Mouse (Mus musculus): Measurements from ENCODE around the gene Spin2d.
"Not testable (repeated sequence)": the region's sequence is repeated elsewhere in the genome, so short reads cannot be mapped to it uniquely, and the experiment has no call there.

Spin2d gene

DNA sequence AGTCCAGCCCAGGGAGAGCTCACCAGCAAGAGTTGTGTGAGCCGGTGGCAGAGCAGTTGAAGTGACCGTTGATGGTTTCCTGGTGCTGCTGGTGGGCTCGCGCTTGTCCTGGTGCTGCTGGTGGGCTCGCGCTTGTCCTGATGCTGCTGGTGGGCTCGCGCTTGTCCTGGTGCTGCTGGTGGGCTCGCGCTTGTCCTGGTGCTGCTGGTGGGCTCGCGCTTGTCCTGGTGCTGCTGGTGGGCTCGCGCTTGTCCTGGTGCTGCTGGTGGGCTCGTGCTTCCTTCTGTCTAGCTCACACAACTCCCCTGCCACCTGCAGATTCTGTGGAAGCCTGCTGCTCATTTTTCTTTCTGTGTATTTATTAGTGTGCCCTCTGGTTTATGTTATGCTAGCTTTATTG lies at the start of gene Spin2d:
Spin2d (minus strand) TSS at position 101 of the 400 bp plus-strand sequence.
- not testable (repeated sequence) for DNase-seq (ENCODE audit: extremely low read depth, low read depth)

DNA sequence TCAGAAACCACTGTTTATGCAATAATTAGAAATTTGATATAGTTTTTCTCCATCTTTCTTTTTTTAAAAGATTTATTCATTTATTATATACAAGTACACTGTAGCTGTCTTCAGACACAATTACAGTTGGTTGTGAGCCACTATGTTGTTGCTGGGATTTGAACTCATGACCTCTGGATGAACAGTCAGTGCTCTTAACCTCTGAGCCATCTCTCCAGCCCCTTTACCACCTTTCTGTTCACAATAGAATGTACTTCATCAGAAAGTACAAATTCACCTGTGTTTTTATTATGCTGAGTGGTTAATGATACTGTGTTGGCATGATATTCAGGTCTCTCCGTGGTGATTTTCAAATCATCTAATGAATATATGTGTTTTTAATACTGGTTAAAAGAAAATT lies 48.6 kb upstream of the Spin2d start:
- no peak for DNase-seq (ENCODE audit: extremely low read depth, low read depth)

DNA sequence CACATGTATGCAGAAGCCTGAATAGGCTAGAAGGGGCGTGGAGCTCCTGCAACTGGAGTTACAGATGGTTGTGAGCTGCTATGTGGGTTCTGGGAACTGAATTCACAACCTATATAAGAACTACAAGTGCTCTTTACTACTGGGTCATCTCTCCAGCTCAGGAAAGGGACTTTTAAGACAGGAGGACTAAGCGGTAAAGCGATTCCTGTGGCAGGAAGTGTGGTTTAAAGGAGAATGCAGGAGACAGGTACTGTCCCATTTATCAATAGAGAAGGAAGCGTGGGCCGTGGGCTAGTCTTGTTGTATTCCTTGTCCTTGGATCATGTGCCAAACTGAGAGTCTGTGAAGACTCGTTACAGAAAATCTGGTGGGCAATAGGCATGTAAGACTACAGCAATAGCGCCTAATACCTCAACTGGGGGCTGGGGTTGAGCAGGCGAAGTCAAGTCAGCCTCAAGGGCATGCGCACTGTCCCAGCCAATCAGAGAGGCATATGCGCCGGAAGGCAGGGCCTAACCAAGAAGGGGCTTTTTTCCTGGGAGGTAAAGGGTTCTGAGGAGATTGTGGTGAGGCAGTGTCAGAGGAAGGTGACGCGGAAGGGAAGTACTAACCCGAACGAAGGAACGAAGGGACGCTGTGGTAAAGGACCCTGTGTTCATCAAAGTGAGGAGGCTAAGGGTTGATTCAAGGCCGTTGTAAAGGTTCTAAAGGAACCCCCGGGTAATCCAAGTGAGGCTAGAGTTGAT lies 37.2 kb upstream of the Spin2d start, which contains the start of gene Xlr4b:
Xlr4b (plus strand) TSS at position 515 of the 746 bp plus-strand sequence.
- not testable (repeated sequence) for DNase-seq (ENCODE audit: extremely low read depth, low read depth)

DNA sequence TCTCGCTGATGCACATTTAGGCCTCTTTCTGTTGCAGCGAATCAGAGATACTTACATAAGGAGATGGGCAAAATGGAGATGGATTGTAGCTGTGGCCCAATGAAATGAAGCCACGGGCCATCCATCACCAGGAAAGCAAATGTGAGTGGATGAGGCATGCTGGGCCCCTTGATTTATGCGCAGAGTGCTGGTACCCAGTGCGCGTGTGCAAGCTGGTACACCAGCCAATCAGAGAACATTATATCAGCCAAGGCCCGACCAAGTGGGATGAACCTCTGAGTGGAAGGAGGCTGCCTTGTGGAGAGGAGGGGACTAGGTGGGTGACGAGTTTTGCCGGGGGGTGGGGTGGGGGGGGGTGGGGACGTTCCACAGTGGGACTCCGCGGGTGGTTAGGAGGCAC lies 15.1 kb upstream of the Spin2d start, which contains the start of gene Xlr3b:
Xlr3b (plus strand) TSS at position 274 of the 400 bp plus-strand sequence.
- peak; percentile 89 for DNase-seq (ENCODE audit: extremely low read depth, low read depth)

DNA sequence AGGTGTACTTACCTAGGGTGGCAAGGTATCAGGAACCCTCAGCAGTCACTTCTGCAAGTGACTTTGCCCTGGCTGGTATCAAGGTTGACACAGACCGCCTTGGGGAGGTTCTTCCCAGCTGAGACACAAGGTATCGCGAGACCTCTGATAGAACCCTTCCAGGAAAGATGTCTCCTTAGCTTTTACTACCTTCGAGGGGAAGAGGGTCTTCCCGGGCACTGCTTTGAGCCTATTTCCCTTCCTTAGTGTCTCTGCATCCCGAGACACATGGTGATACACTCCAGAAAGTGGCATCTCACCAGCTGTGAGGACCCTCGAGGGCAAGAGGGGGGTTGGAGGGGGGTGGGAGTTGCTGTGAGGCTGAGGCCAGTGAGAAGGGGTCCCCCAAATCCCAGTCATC lies 27.4 kb downstream of the Spin2d start, which contains the start of gene DXBay18:
DXBay18 (minus strand) TSS at position 101 of the 400 bp plus-strand sequence.
- not testable (repeated sequence) for DNase-seq (ENCODE audit: extremely low read depth, low read depth)

DNA sequence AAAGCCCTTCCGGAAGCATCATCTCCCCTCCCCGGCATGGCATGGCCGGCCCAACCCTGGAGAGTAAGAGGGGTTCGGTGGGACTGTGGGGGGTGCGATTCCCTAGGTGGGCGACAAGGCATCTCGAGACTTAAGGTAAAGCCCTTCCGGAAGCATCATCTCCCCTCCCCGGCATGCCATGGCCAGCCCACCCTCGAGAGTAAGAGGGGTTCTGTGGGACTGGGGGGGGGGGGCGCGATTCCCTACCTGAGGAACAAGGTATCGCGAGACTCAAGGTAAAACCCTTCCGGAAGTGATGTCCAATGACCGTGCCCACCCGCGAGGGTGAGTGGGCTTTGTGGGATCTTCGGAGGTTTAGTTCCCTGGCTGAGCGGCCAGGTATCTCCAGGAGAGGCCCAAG lies 28.3 kb downstream of the Spin2d start, which contains the start of gene Xlr5b:
Xlr5b (plus strand) TSS at position 301 of the 400 bp plus-strand sequence.
- not testable (repeated sequence) for DNase-seq (ENCODE audit: extremely low read depth, low read depth)

DNA sequence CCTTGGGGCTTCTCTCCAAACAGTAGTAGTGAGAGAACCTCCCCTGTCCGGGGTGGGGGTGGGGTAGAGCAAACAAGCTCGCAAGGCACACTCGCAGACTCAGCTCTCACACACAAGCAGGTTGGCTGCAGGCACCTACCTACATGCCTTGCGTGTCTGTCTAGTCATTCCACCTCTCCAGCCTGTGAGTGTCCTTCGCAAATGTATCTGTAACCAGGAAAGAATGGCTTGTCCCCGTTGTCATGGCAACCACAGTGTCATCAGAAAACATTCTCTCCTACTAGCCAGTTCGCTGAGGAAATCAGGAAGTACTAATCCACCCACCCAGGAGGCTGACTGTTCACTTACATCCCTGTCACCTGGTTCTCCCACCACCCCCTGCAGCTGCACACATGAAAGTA lies 33.6 kb downstream of the Spin2d start:
- not testable (repeated sequence) for DNase-seq (ENCODE audit: extremely low read depth, low read depth)

Measured in MEL-GATA-1-ER (cell line).